Mouse (Mus musculus) frontal cortex, postnatal 10 days (tissue): Measurements from ENCODE around the gene Sept7.
"Not testable (repeated sequence)": the region's sequence is repeated elsewhere in the genome, so short reads cannot be mapped to it uniquely, and the experiment has no call there.

Source experiments
- DNase-seq, 2 experiments: peaks; one replicate each; pipeline ENCODE4 v3.0.0; 2022; ENCODE audit warnings: low spot score in 2 of 2, mixed read lengths in 1 of 2

Sept7 gene

GRCm38 (mm10) chr9:25253478-25253824 is 1.2 kb downstream of the Sept7 start:
- no peak for DNase-seq

GRCm38 (mm10) chr9:25260411-25260810 is 8.2 kb downstream of the Sept7 start:
- no peak for DNase-seq

GRCm38 (mm10) chr9:25260979-25261378 is 8.7 kb downstream of the Sept7 start:
- no peak for DNase-seq

GRCm38 (mm10) chr9:25262087-25262486 is 9.8 kb downstream of the Sept7 start:
- DNase-seq: no peak

- no peak for DNase-seq
These were observed 13.6 kb downstream of the Sept7 start for GRCm38 (mm10) chr9:25265795-25266194.

- DNase-seq: no peak
These were observed 14.9 kb downstream of the Sept7 start for GRCm38 (mm10) chr9:25267133-25267532.

GRCm38 (mm10) chr9:25267574-25267973 is 15.3 kb downstream of the Sept7 start:
- DNase-seq: no peak

GRCm38 (mm10) chr9:25271902-25272301 is 19.7 kb downstream of the Sept7 start:
- DNase-seq: no peak

GRCm38 (mm10) chr9:25289796-25290195 is 37.6 kb downstream of the Sept7 start:
- DNase-seq: no peak

- no peak for DNase-seq
These were observed 57.4 kb downstream of the Sept7 start for GRCm38 (mm10) chr9:25309505-25310182.

GRCm38 (mm10) chr9:25314304-25314703 is 62.1 kb downstream of the Sept7 start:
- DNase-seq: no peak

GRCm38 (mm10) chr9:25317827-25318505 is 65.7 kb downstream of the Sept7 start:
- peak in 1 of 2 experiments; percentile 65 for DNase-seq

GRCm38 (mm10) chr9:25319676-25320075 is 67.4 kb downstream of the Sept7 start:
- DNase-seq: not testable (repeated sequence)

GRCm38 (mm10) chr9:25327727-25328370 is 75.6 kb downstream of the Sept7 start:
- no peak for DNase-seq

- DNase-seq: no peak
These were observed 76.9 kb downstream of the Sept7 start for GRCm38 (mm10) chr9:25328946-25329723.

GRCm38 (mm10) chr9:25337436-25338198 is 85.4 kb downstream of the Sept7 start:
- DNase-seq: no peak

GRCm38 (mm10) chr9:25340412-25340811 is 88.2 kb downstream of the Sept7 start:
- DNase-seq: no peak

- no peak for DNase-seq
These were observed 101.5 kb downstream of the Sept7 start for GRCm38 (mm10) chr9:25353775-25354174.

GRCm38 (mm10) chr9:25355806-25356205 is 103.6 kb downstream of the Sept7 start:
- DNase-seq: peak; percentile 46 to 68

GRCm38 (mm10) chr9:25357589-25357988 is 105.3 kb downstream of the Sept7 start:
- DNase-seq: no peak

GRCm38 (mm10) chr9:25358018-25358417 is 105.8 kb downstream of the Sept7 start:
- no peak for DNase-seq
